Mouse (Mus musculus) C2C12 (cell line): ENCODE data around the gene Ist1.

Experiments used
- CTCF ChIP-seq: IDR thresholded peaks from one replicate; pipeline ENCODE4 v1.5.1; 2011; ENCODE audit not compliant: control insufficient read depth, insufficient read depth, insufficient read length
- MAX ChIP-seq: IDR thresholded peaks from one replicate; pipeline ENCODE4 v1.6.1; 2011; ENCODE audit warnings: mild to moderate bottlenecking, control low read depth
- USF1 ChIP-seq: IDR thresholded peaks from one replicate; pipeline ENCODE4 v1.6.1; 2011; ENCODE audit warnings: low read depth, mild to moderate bottlenecking, control low read depth, moderate library complexity

GRCm38 (mm10) chr8:109734018-109734417, 41.0 kb upstream of the Ist1 start:
- no peak for TF ChIP-seq CTCF
- TF ChIP-seq USF1, result no peak
- TF ChIP-seq MAX, result no peak
